Mouse (Mus musculus) thymus, adult 2 months (tissue): ENCODE data around the gene Casz1. TPM values are rescaled to one million over a fixed set of nuclear protein-coding genes. Genes with fewer than 3 reads are reported as not detected.

ENCODE experiments used
- DNase-seq: peaks from one replicate; pipeline ENCODE4 v3.0.0; 2021
- H3K27ac ChIP-seq: fragments of 200-500 bp; 2 replicates; pipeline ENCODE4 v1.5.1; 2012; ENCODE audit warnings: low read length, control low read depth; ENCODE audit not compliant: control insufficient read depth, insufficient read depth
- H3K27me3 ChIP-seq: fragments of 200-500 bp; 2 replicates; pipeline ENCODE4 v1.6.1; 2012; ENCODE audit warnings: mild to moderate bottlenecking, low read length, moderate library complexity, mixed read lengths; ENCODE audit not compliant: control insufficient read depth, insufficient read depth
- H3K36me3 ChIP-seq: fragments of 200-500 bp; 2 replicates; pipeline ENCODE4 v1.6.1; 2012; ENCODE audit warnings: mild to moderate bottlenecking, low read length, moderate library complexity; ENCODE audit not compliant: control insufficient read depth, insufficient read depth
- H3K4me1 ChIP-seq: fragments of 200-500 bp; replicated peaks from 2 replicates; pipeline ENCODE4 v1.6.1; 2012; ENCODE audit warnings: low read length; ENCODE audit not compliant: control insufficient read depth, insufficient read depth
- H3K4me3 ChIP-seq: fragments of 200-500 bp; 2 replicates; pipeline ENCODE4 v1.5.1; 2012; ENCODE audit warnings: mild to moderate bottlenecking, low read length, control low read depth, moderate library complexity; ENCODE audit not compliant: control insufficient read depth, insufficient read depth
- CTCF ChIP-seq: fragments of 200-500 bp; IDR thresholded peaks from 2 replicates; pipeline ENCODE4 v1.5.1; 2012; ENCODE audit warnings: mild to moderate bottlenecking, control low read depth, low read length, moderate library complexity, borderline replicate concordance; ENCODE audit not compliant: control insufficient read depth, poor library complexity, insufficient read depth; ENCODE audit errors: extremely low read depth
- POLR2A ChIP-seq: fragments of 200-500 bp; IDR thresholded peaks from 2 replicates; pipeline ENCODE4 v1.6.1; 2012; ENCODE audit warnings: mild to moderate bottlenecking, low read length, control low read depth, moderate library complexity; ENCODE audit not compliant: control insufficient read depth, poor library complexity, insufficient read depth; ENCODE audit errors: extremely low read depth
- WGBS: fragments of 180-500 bp; shearing (Covaris S2); methylation state at CpG from one replicate; pipeline ENCODE4 v1.1.7; 2018; 5-methylcytosine and 5-hydroxymethylcytosine counted together
- polyA plus RNA-seq: library from polyadenylated mRNA; depleted of rRNA; stranded (reverse); fragments of >200 nt; gene quantifications from 2 replicates; pipeline ENCODE4 v1.2.3, GENCODE M21; 2012

Casz1 gene
- polyA plus RNA-seq, 1 experiment, result 5.8 TPM

DNA sequence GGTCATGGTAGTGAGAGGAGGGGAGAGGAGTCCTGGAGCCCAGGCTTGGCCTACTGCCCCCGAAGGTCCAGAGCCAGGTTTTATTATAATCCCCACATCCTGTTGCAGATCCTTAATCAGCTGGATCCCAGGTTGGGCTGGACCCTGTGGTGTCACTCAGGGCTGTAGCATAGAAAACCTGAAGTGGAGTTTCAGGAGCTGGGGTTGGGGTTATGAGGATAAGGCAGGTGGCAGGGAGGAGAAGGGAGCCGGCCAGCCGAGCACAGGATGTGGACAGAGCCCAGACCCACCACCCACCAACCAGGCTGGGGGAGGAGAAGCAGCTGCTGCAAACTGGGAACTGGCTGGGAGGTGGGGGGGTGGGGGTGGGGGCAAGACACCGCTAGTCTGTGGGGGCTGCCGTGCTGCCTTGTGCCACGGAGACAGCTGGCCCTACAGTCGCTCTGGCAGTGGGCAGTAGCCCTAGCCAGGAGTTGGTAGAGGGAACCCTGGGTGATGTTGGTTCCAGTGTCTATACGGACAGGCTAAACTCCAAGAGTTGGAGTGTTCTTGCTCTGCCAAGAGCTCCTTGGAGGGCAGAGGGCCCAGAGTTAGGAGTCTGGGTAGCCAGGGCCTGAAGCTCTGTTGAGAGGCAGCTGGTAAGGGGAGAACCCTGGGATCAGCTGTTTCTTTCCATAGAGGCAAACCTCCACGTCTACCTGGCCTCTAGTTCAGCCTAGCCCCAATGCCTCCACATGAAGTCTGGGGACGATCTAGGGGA is 110.8 kb downstream of the Casz1 start:
- Histone ChIP-seq H3K4me1 (no peaks in the 10 kb centered on the region), H3K27ac (no peak overlapping the region), H3K36me3 (no peaks in the 10 kb centered on the region), H3K4me3 (no peak overlapping the region), H3K27me3 (no peaks in the 10 kb centered on the region)
- 33% methylated on average over 10 of the region's 10 CpGs for WGBS
- TF ChIP-seq CTCF (no peak), POLR2A (no peak)
- no peak for DNase-seq

DNA sequence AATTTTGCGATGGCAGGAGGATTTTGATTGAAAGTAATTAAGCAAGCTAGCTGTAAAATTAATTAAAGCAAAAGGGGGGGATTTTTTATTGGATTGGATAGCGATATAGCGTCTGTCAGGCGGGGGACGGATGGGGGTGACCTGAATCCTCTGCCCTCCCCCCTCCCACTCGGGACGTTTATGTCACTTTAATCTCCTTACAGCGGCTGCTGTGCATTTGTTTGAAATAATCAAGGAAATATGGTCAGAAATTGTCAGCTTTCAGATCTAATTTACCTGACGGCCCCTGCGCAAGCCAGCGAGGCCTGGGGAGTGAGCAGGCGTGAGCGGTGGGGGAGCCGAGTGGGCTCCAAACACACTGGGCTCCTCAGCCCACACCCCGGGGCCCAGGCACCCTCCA is 111.6 kb downstream of the Casz1 start:
- H3K27ac ChIP-seq, result no peak overlapping the region
- no peak for DNase-seq
- H3K4me1 ChIP-seq, result no peaks in the 10 kb centered on the region
- TF ChIP-seq POLR2A (no peak), CTCF (no peak)
- H3K36me3 ChIP-seq, result no peaks in the 10 kb centered on the region
- WGBS, result 95% methylated on average over 15 of the region's 15 CpGs
- no peak overlapping the region for H3K4me3 ChIP-seq
- no peaks in the 10 kb centered on the region for H3K27me3 ChIP-seq

DNA sequence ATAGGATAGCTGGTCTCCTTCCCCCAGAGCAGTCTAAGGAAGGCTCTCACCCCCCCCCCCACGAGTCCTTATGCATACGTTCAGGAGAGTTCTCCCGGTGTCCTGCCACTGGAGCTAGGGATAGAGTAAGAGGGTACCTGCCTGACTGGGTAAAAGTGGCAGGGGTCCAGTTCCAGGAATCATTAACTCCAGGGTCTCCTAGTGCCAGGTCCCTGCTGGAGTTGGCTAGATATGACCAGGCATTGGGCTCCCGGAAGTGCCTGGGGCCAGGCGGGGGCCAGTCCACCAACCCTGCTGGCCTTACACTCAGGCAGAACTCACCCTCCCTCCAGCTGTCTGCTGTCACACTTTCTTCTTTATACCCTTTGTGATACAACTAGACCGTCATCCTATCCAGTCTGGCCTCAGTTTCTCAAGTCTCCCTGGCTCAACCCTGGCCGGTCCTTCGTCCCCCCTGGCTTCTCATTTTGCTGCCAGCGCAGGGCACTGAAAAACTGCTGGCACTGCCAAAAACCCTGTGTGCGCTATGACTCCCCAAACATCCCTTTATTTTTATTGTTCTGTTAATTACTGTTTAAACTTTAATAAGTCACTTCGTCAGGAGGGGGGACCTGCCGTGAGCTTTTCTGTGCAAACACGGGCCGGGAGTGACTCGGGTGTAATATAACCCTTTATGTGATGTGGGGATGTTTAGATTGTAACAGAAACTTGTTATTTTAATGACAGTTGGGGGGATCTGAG is 114.6 kb downstream of the Casz1 start:
- WGBS, result 97% methylated on average over 15 of the region's 15 CpGs
- DNase-seq, result no peak
- Histone ChIP-seq H3K4me3 (no peak overlapping the region), H3K27me3 (no peaks in the 10 kb centered on the region), H3K27ac (no peak overlapping the region), H3K4me1 (no peaks in the 10 kb centered on the region), H3K36me3 (no peaks in the 10 kb centered on the region)
- no peak for TF ChIP-seq POLR2A
- TF ChIP-seq CTCF, result no peak

DNA sequence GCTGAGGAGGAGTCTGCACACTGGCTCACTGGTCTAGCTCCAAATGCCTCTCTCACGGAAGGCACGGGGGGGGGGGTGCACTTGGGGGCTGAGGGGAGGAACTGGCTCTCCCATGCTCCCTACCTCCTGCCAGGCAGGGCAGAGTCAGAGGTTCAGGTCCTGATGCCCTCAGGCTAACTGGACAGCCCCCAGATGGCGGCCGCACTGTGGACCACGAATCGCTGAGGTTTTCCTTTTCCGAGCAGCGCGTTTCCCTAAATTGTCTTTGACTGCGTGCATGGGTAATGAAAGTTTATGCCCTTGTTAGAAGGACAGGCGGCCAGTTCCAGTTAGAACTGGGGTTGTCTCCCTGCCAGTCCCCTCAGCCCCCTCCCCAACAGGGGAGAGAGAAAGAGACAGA is 116.4 kb downstream of the Casz1 start:
- TF ChIP-seq CTCF, result no peak
- no peak for TF ChIP-seq POLR2A
- Histone ChIP-seq H3K36me3 (no peaks in the 10 kb centered on the region), H3K4me1 (no peaks in the 10 kb centered on the region), H3K27ac (no peak overlapping the region), H3K4me3 (no peak overlapping the region), H3K27me3 (no peaks in the 10 kb centered on the region)
- no peak for DNase-seq
- 43% methylated on average over 11 of the region's 11 CpGs for WGBS

DNA sequence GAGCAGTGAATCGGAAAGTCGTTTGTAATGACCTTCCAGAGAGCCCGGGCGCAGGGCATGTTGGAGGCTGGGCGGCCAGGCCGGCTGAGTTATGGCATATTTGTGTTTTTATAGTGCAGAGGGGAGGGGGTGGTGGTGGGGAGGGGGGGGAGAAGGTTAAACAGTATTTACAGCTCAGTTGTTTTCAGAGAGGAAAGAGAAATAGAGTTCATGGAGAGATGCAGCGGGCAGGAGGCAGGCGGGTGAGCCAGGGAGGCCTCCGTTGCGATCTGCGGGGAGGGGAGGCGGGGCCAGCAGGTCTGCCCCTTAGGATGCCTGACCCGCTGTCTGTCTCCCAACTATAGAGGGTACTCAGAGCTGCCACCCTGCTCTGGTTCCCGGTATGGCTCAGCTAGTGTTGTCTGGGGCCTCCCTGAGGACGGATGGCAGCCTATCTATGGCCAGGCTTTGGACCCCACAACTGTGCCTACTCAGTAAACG is 118.0 kb downstream of the Casz1 start:
- H3K27ac ChIP-seq, result no peak overlapping the region
- TF ChIP-seq POLR2A (no peak), CTCF (no peak)
- DNase-seq, result no peak
- WGBS, result 83% methylated on average over 16 of the region's 16 CpGs
- no peaks in the 10 kb centered on the region for H3K27me3 ChIP-seq
- no peak overlapping the region for H3K4me3 ChIP-seq
- H3K36me3 ChIP-seq, result no peaks in the 10 kb centered on the region
- no peaks in the 10 kb centered on the region for H3K4me1 ChIP-seq

DNA sequence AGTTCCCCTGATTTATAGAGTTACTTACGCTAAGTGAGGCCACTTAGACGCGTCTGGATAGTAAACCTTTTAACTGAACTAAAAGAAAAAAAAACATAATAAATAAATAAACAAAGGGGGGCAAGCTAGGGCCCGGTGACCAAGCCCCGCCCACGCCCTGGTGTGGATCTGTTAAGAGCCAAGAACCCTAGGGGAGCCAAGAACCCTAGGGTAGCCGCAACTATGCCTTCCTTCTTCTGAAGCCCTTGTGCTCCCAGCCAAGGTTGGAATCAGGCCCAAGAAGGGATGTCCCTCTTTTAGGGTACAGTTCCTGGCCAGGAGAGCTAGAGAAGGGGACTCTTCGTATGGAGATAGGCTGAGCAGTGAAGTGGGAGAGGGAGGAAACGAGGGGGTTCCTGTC is 119.2 kb downstream of the Casz1 start:
- WGBS, result 74% methylated on average over 9 of the region's 9 CpGs
- Histone ChIP-seq H3K36me3 (no peaks in the 10 kb centered on the region), H3K4me3 (no peak overlapping the region), H3K27ac (no peak overlapping the region), H3K27me3 (no peaks in the 10 kb centered on the region), H3K4me1 (no peaks in the 10 kb centered on the region)
- TF ChIP-seq CTCF (no peak), POLR2A (no peak)
- no peak for DNase-seq
